Mouse (Mus musculus) hindbrain, embryonic 14.5 days (tissue): ENCODE data around the gene Clca3b. TPM values are rescaled to one million over a fixed set of nuclear protein-coding genes. Genes with fewer than 3 reads are reported as not detected.

Source experiments
- polyA plus RNA-seq: library from polyadenylated mRNA; unstranded; fragments of >200 nt; fragmentation: Nextera tagmentation; extraction: Ambion mirVana; gene quantifications from 2 replicates; pipeline ENCODE4 v1.2.1, GENCODE M21; 2014

The Clca3b gene
- polyA plus RNA-seq, 1 experiment from 2014 or later: not detected

Other genes starting within 250 kb of the Clca3b start
- gene Sh3glb1, start 129.0 kb downstream of the Clca3b start, polyA plus RNA-seq: 134 and 138 TPM in 2 replicates
- 0.21 and 0.27 TPM in 2 replicates for gene Clca3a1, start 88.4 kb downstream of the Clca3b start, polyA plus RNA-seq
- not detected in 2 replicates for gene Clca3a2, start 29.9 kb downstream of the Clca3b start, polyA plus RNA-seq
- gene Clca4b, start 83.2 kb upstream of the Clca3b start, polyA plus RNA-seq: 0.10 TPM in 1 of 2 replicates, not detected in the other
- gene Clca4a, start 125.7 kb upstream of the Clca3b start, polyA plus RNA-seq: not detected in 2 replicates
- not detected in 2 replicates for gene Clca1, start 183.4 kb upstream of the Clca3b start, polyA plus RNA-seq